Mouse (Mus musculus): ENCODE data around the gene Soat1. TPM values are rescaled to one million over a fixed set of nuclear protein-coding genes. Genes with fewer than 3 reads are reported as not detected.

The Soat1 gene
- polyA plus RNA-seq, 1 experiment from 2014 or later = 48.5 TPM

- Histone ChIP-seq H3K9me3 (replicated peaks; ENCODE audit: control insufficient read depth, low read length) (0 out of 2 replicates have a peak, but pooled peaks cover 4% of the 10 kb centered on the region), H3K27ac (ENCODE audit: low read depth, low read length) (peak overlapping the region; percentile 57), H3K4me2 (peak overlapping the region; percentile 66), H3K36me3 (ENCODE audit: control insufficient read depth, insufficient read depth, low read length) (peaks cover 5% of the 10 kb centered on the region), H3K4me3 (ENCODE audit: low read depth, low read length) (peak overlapping the region; percentile 92; the same call in 1 of the 2 replicates), H3K27me3 (ENCODE audit: control insufficient read depth, insufficient read depth, low read length) (no peaks in the 10 kb centered on the region), H3K4me1 (ENCODE audit: control insufficient read depth, insufficient read depth, low read length) (peaks cover 10% of the 10 kb centered on the region; the same call in 1 of the 2 replicates), H3K9ac (ENCODE audit: low read depth, low read length) (no peak overlapping the region)
- ATAC-seq (replicated peaks; ENCODE audit: insufficient number of reproducible peaks, low FRiP score, low TSS enrichment) = no peak
- 74% methylated on average over 7 of the region's 7 CpGs for WGBS (ENCODE audit: insufficient replicate concordance)
These were observed 2.2 kb downstream of the Soat1 start for GRCm38 (mm10) chr1:156471955-156472354.

DNA sequence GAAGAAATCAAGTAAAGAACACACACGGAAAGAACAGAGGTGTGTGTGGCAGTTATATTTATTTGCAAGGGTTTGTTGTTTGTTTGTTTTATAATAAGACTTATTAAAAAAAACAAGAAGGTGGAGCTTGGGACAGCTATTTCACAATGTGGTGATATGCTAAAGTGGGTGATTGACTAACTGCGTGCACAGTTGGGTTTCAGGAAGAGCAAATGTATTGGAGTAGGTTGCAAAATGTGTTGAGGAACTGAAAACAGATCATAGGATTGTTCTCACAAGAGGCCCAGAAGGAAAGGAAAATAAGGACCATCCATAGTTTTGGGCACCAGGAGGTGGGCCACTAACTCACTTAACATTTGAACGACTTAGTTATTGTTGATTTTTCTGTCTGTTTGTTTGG lies 3.1 kb downstream of the Soat1 start:
- no peak for ATAC-seq (replicated peaks; ENCODE audit: insufficient number of reproducible peaks, low FRiP score, low TSS enrichment)
- no peak overlapping the region; the same call in 1 of the 2 replicates for H3K4me2 ChIP-seq
- H3K27ac ChIP-seq (ENCODE audit: low read depth, low read length) = no peak overlapping the region
- 0 out of 2 replicates have a peak, but pooled peaks cover 5% of the 10 kb centered on the region for H3K9me3 ChIP-seq (replicated peaks; ENCODE audit: control insufficient read depth, low read length)
- H3K27me3 ChIP-seq (ENCODE audit: control insufficient read depth, insufficient read depth, low read length) = no peaks in the 10 kb centered on the region
- 79% methylated on average over 3 of the region's 3 CpGs for WGBS (ENCODE audit: insufficient replicate concordance)
- no peak overlapping the region for H3K9ac ChIP-seq (ENCODE audit: low read depth, low read length)
- H3K36me3 ChIP-seq (ENCODE audit: control insufficient read depth, insufficient read depth, low read length) = peaks cover 13% of the 10 kb centered on the region
- H3K4me1 ChIP-seq (ENCODE audit: control insufficient read depth, insufficient read depth, low read length) = peaks cover 10% of the 10 kb centered on the region; the same call in 1 of the 2 replicates
- no peak overlapping the region for H3K4me3 ChIP-seq (ENCODE audit: low read depth, low read length)

DNA sequence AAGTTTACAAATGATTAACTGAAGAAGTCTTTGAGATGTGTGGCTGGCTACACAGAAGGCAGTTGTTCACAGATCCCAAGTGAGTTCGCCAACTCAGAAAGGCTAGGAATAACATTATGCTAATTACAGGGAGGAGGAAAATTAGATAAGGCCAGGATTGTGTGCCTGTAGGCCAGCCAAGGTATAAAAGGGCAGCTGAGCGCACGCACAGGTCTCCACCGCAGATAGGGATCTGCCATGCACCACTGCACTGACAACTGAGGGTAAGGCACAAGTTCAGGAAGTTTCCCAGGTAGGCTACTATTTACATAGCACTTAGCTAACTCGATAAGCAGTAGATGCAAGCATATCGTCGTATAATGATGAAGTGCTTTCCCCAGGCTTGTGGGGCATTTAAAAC lies 3.6 kb downstream of the Soat1 start:
- ATAC-seq (replicated peaks; ENCODE audit: insufficient number of reproducible peaks, low FRiP score, low TSS enrichment) = no peak
- H3K9me3 ChIP-seq (replicated peaks; ENCODE audit: control insufficient read depth, low read length) = 0 out of 2 replicates have a peak, but pooled peaks cover 6% of the 10 kb centered on the region
- H3K27ac ChIP-seq (ENCODE audit: low read depth, low read length) = no peak overlapping the region
- peaks cover 10% of the 10 kb centered on the region; the same call in 1 of the 2 replicates for H3K4me1 ChIP-seq (ENCODE audit: control insufficient read depth, insufficient read depth, low read length)
- no peak overlapping the region for H3K4me2 ChIP-seq
- H3K27me3 ChIP-seq (ENCODE audit: control insufficient read depth, insufficient read depth, low read length) = no peaks in the 10 kb centered on the region
- H3K36me3 ChIP-seq (ENCODE audit: control insufficient read depth, insufficient read depth, low read length) = peaks cover 18% of the 10 kb centered on the region
- H3K4me3 ChIP-seq (ENCODE audit: low read depth, low read length) = no peak overlapping the region
- H3K9ac ChIP-seq (ENCODE audit: low read depth, low read length) = no peak overlapping the region
- WGBS (ENCODE audit: insufficient replicate concordance) = 59% methylated on average over 7 of the region's 7 CpGs

DNA sequence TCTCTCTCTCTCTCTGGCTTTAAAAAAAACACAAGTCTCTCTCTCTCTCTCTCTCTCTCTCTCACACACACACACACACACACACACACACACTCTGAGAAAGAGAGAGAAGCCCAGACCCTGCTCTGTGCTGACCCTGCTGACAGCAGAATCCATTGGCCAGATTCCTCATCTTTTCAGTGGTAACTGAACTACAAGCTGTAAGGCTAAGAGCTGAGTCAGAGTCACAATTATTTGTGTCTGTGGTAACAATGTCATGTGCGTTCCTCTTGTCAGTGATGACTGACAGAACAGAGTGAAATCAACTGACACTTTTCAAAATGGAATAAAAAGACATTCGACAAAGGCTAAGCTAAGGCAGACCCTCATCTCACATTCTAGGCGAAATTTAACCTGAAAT lies 5.6 kb downstream of the Soat1 start:
- H3K36me3 ChIP-seq (ENCODE audit: control insufficient read depth, insufficient read depth, low read length) = peaks cover 22% of the 10 kb centered on the region
- H3K4me1 ChIP-seq (ENCODE audit: control insufficient read depth, insufficient read depth, low read length) = peaks cover 10% of the 10 kb centered on the region; the same call in 1 of the 2 replicates
- 66% methylated on average over 3 of the region's 3 CpGs for WGBS (ENCODE audit: insufficient replicate concordance)
- H3K9me3 ChIP-seq (replicated peaks; ENCODE audit: control insufficient read depth, low read length) = 0 out of 2 replicates have a peak, but pooled peaks cover 6% of the 10 kb centered on the region
- ATAC-seq (replicated peaks; ENCODE audit: insufficient number of reproducible peaks, low FRiP score, low TSS enrichment) = no peak
- no peak overlapping the region for H3K4me2 ChIP-seq
- H3K9ac ChIP-seq (ENCODE audit: low read depth, low read length) = no peak overlapping the region
- no peak overlapping the region for H3K27ac ChIP-seq (ENCODE audit: low read depth, low read length)
- H3K4me3 ChIP-seq (ENCODE audit: low read depth, low read length) = no peak overlapping the region
- no peaks in the 10 kb centered on the region for H3K27me3 ChIP-seq (ENCODE audit: control insufficient read depth, insufficient read depth, low read length)

DNA sequence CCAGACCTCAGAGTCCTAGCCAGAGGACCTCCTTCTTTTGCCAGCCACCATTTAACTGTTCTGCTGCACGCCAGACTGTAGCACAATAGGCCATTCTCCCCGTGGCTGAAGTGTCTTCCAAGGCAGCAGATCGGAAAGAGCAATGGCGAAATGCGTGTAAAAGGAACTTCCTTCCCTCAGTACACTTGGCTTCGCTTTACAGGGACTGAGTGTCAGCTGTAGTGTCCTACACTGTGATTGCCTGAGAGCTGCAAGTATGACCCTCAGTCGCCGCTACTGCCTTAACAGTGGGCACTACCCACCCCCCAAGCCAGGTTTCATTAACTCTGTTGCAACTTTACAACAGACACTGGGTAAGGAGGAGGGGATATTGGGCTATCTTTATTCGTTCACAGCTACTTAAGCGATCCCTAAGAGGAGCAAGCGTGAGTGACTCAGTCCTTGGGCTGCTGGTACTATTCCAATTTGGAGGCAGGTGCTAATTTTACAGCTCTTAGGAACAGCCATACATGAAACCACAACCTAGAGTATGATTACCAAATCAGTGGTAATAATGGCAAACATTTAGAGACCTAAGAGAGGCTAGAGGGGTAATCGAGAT lies 6.4 kb downstream of the Soat1 start:
- no peaks in the 10 kb centered on the region for H3K27me3 ChIP-seq (ENCODE audit: control insufficient read depth, insufficient read depth, low read length)
- no peak overlapping the region for H3K9ac ChIP-seq (ENCODE audit: low read depth, low read length)
- H3K4me2 ChIP-seq = no peak overlapping the region
- no peak overlapping the region for H3K27ac ChIP-seq (ENCODE audit: low read depth, low read length)
- peaks cover 9% of the 10 kb centered on the region; the same call in 1 of the 2 replicates for H3K4me1 ChIP-seq (ENCODE audit: control insufficient read depth, insufficient read depth, low read length)
- H3K9me3 ChIP-seq (replicated peaks; ENCODE audit: control insufficient read depth, low read length) = 0 out of 2 replicates have a peak, but pooled peaks cover 6% of the 10 kb centered on the region
- no peak overlapping the region for H3K4me3 ChIP-seq (ENCODE audit: low read depth, low read length)
- 84% methylated on average over 12 of the region's 12 CpGs for WGBS (ENCODE audit: insufficient replicate concordance)
- no peak for ATAC-seq (replicated peaks; ENCODE audit: insufficient number of reproducible peaks, low FRiP score, low TSS enrichment)
- peaks cover 22% of the 10 kb centered on the region for H3K36me3 ChIP-seq (ENCODE audit: control insufficient read depth, insufficient read depth, low read length)

- Histone ChIP-seq H3K27ac (ENCODE audit: low read depth, low read length) (no peak overlapping the region), H3K9me3 (replicated peaks; ENCODE audit: control insufficient read depth, low read length) (0 out of 2 replicates have a peak, but pooled peaks cover 6% of the 10 kb centered on the region), H3K4me1 (ENCODE audit: control insufficient read depth, insufficient read depth, low read length) (no peaks in the 10 kb centered on the region), H3K36me3 (ENCODE audit: control insufficient read depth, insufficient read depth, low read length) (peaks cover 22% of the 10 kb centered on the region), H3K4me2 (no peak overlapping the region), H3K27me3 (ENCODE audit: control insufficient read depth, insufficient read depth, low read length) (no peaks in the 10 kb centered on the region), H3K4me3 (ENCODE audit: low read depth, low read length) (no peak overlapping the region), H3K9ac (ENCODE audit: low read depth, low read length) (no peak overlapping the region)
- ATAC-seq (replicated peaks; ENCODE audit: insufficient number of reproducible peaks, low FRiP score, low TSS enrichment) = no peak
- WGBS (ENCODE audit: insufficient replicate concordance) = 81% methylated on average over 9 of the region's 9 CpGs
These were observed 9.2 kb downstream of the Soat1 start for GRCm38 (mm10) chr1:156464963-156465362.

- Histone ChIP-seq H3K4me3 (ENCODE audit: low read depth, low read length) (no peak overlapping the region), H3K4me2 (no peak overlapping the region), H3K36me3 (ENCODE audit: control insufficient read depth, insufficient read depth, low read length) (peaks cover 18% of the 10 kb centered on the region), H3K9me3 (replicated peaks; ENCODE audit: control insufficient read depth, low read length) (0 out of 2 replicates have a peak, but pooled peaks cover 2% of the 10 kb centered on the region), H3K27ac (ENCODE audit: low read depth, low read length) (no peak overlapping the region), H3K27me3 (ENCODE audit: control insufficient read depth, insufficient read depth, low read length) (no peaks in the 10 kb centered on the region), H3K4me1 (ENCODE audit: control insufficient read depth, insufficient read depth, low read length) (no peaks in the 10 kb centered on the region), H3K9ac (ENCODE audit: low read depth, low read length) (no peak overlapping the region)
- 81% methylated on average over 8 of the region's 8 CpGs for WGBS (ENCODE audit: insufficient replicate concordance)
- ATAC-seq (replicated peaks; ENCODE audit: insufficient number of reproducible peaks, low FRiP score, low TSS enrichment) = no peak
These were observed 9.9 kb downstream of the Soat1 start for GRCm38 (mm10) chr1:156463981-156464853.

GRCm38 (mm10) chr1:156462273-156462991 lies 11.7 kb downstream of the Soat1 start:
- Histone ChIP-seq H3K4me3 (ENCODE audit: low read depth, low read length) (no peak overlapping the region), H3K4me2 (no peak overlapping the region), H3K36me3 (ENCODE audit: control insufficient read depth, insufficient read depth, low read length) (peaks cover 17% of the 10 kb centered on the region), H3K27me3 (ENCODE audit: control insufficient read depth, insufficient read depth, low read length) (no peaks in the 10 kb centered on the region), H3K27ac (ENCODE audit: low read depth, low read length) (no peak overlapping the region), H3K9ac (ENCODE audit: low read depth, low read length) (no peak overlapping the region), H3K4me1 (ENCODE audit: control insufficient read depth, insufficient read depth, low read length) (no peaks in the 10 kb centered on the region), H3K9me3 (replicated peaks; ENCODE audit: control insufficient read depth, low read length) (0 out of 2 replicates have a peak, but pooled peaks cover 2% of the 10 kb centered on the region)
- 49% methylated on average over 12 of the region's 12 CpGs for WGBS (ENCODE audit: insufficient replicate concordance)
- ATAC-seq (replicated peaks; ENCODE audit: insufficient number of reproducible peaks, low FRiP score, low TSS enrichment) = no peak

Measured in heart, embryonic 11.5 days (tissue).